Mouse (Mus musculus): ENCODE data around the gene Dysf. TPM values are rescaled to one million over a fixed set of nuclear protein-coding genes. Genes with fewer than 3 reads are reported as not detected.

The Dysf gene
- polyA plus RNA-seq, 1 experiment, result 21.9 TPM

- H3K4me3 ChIP-seq (replicated peaks; ENCODE audit: extremely low read depth, low read depth, low read length), result no peak overlapping the region
- TF ChIP-seq CTCF (IDR thresholded peaks at IDR 0.05; ENCODE audit: insufficient read depth, low read length) (no peak), POLR2A (IDR thresholded peaks at IDR 0.05; ENCODE audit: borderline replicate concordance, extremely low read depth, low read depth, low read length) (no peak)
- no peaks in the 10 kb centered on the region; the same call in 1 of the 2 replicates for H3K4me1 ChIP-seq (ENCODE audit: control insufficient read depth, insufficient read depth, low read length)
- DNase-seq, result no peak
- WGBS, result 52% methylated on average over 15 of the region's 15 CpGs
These were observed 93.6 kb downstream of the Dysf start for GRCm38 (mm10) chr6:84102002-84102401.

GRCm38 (mm10) chr6:84105148-84106022 lies 97.0 kb downstream of the Dysf start:
- Histone ChIP-seq H3K4me3 (replicated peaks; ENCODE audit: extremely low read depth, low read depth, low read length) (peak overlapping the region; percentile 26), H3K4me1 (ENCODE audit: control insufficient read depth, insufficient read depth, low read length) (no peaks in the 10 kb centered on the region; the same call in 1 of the 2 replicates)
- no peak for TF ChIP-seq POLR2A (IDR thresholded peaks at IDR 0.05; ENCODE audit: borderline replicate concordance, extremely low read depth, low read depth, low read length)
- no peak for TF ChIP-seq CTCF (IDR thresholded peaks at IDR 0.05; ENCODE audit: insufficient read depth, low read length)
- no peak for DNase-seq
- 4% methylated on average over 40 of the region's 40 CpGs for WGBS

GRCm38 (mm10) chr6:84106082-84106481 lies 97.7 kb downstream of the Dysf start:
- DNase-seq, result no peak
- H3K4me1 ChIP-seq (ENCODE audit: control insufficient read depth, insufficient read depth, low read length), result no peaks in the 10 kb centered on the region; the same call in 1 of the 2 replicates
- WGBS, result 37% methylated on average over 12 of the region's 12 CpGs
- no peak overlapping the region for H3K4me3 ChIP-seq (replicated peaks; ENCODE audit: extremely low read depth, low read depth, low read length)
- TF ChIP-seq CTCF (IDR thresholded peaks at IDR 0.05; ENCODE audit: insufficient read depth, low read length), result no peak
- no peak for TF ChIP-seq POLR2A (IDR thresholded peaks at IDR 0.05; ENCODE audit: borderline replicate concordance, extremely low read depth, low read depth, low read length)

- TF ChIP-seq POLR2A (IDR thresholded peaks at IDR 0.05; ENCODE audit: borderline replicate concordance, extremely low read depth, low read depth, low read length) (no peak), CTCF (IDR thresholded peaks at IDR 0.05; ENCODE audit: insufficient read depth, low read length) (no peak)
- no peak for DNase-seq
- Histone ChIP-seq H3K4me1 (ENCODE audit: control insufficient read depth, insufficient read depth, low read length) (no peaks in the 10 kb centered on the region; the same call in 1 of the 2 replicates), H3K4me3 (replicated peaks; ENCODE audit: extremely low read depth, low read depth, low read length) (no peak overlapping the region)
- WGBS, result 46% methylated on average over 6 of the region's 6 CpGs
These were observed 102.0 kb downstream of the Dysf start for GRCm38 (mm10) chr6:84110377-84110776.

- no peak for TF ChIP-seq CTCF (IDR thresholded peaks at IDR 0.05; ENCODE audit: insufficient read depth, low read length)
- no peak for TF ChIP-seq POLR2A (IDR thresholded peaks at IDR 0.05; ENCODE audit: borderline replicate concordance, extremely low read depth, low read depth, low read length)
- DNase-seq, result no peak
- 65% methylated on average over 11 of the region's 11 CpGs for WGBS
- Histone ChIP-seq H3K4me1 (ENCODE audit: control insufficient read depth, insufficient read depth, low read length) (no peaks in the 10 kb centered on the region), H3K4me3 (replicated peaks; ENCODE audit: extremely low read depth, low read depth, low read length) (no peak overlapping the region)
These were observed 102.7 kb downstream of the Dysf start for GRCm38 (mm10) chr6:84111106-84111505.

- Histone ChIP-seq H3K4me1 (ENCODE audit: control insufficient read depth, insufficient read depth, low read length) (no peaks in the 10 kb centered on the region), H3K4me3 (replicated peaks; ENCODE audit: extremely low read depth, low read depth, low read length) (no peak overlapping the region)
- TF ChIP-seq POLR2A (IDR thresholded peaks at IDR 0.05; ENCODE audit: borderline replicate concordance, extremely low read depth, low read depth, low read length), result no peak
- no peak for TF ChIP-seq CTCF (IDR thresholded peaks at IDR 0.05; ENCODE audit: insufficient read depth, low read length)
- 68% methylated on average over 24 of the region's 24 CpGs for whole genome bisulfite sequencing
- DNase-seq, result no peak
These were observed 111.5 kb downstream of the Dysf start for GRCm38 (mm10) chr6:84119731-84120530.

- no peak for DNase-seq
- TF ChIP-seq POLR2A (IDR thresholded peaks at IDR 0.05; ENCODE audit: borderline replicate concordance, extremely low read depth, low read depth, low read length) (no peak), CTCF (IDR thresholded peaks at IDR 0.05; ENCODE audit: insufficient read depth, low read length) (no peak)
- WGBS, result 88% methylated on average over 9 of the region's 9 CpGs
These were observed 116.2 kb downstream of the Dysf start for GRCm38 (mm10) chr6:84124609-84125008.

GRCm38 (mm10) chr6:84125101-84125500 lies 116.7 kb downstream of the Dysf start:
- no peak for DNase-seq
- H3K4me3 ChIP-seq (replicated peaks; ENCODE audit: extremely low read depth, low read depth, low read length), result no peak overlapping the region
- WGBS, result 62% methylated on average over 4 of the region's 4 CpGs
- H3K4me1 ChIP-seq (ENCODE audit: control insufficient read depth, insufficient read depth, low read length), result no peaks in the 10 kb centered on the region
- no peak for TF ChIP-seq POLR2A (IDR thresholded peaks at IDR 0.05; ENCODE audit: borderline replicate concordance, extremely low read depth, low read depth, low read length)
- TF ChIP-seq CTCF (IDR thresholded peaks at IDR 0.05; ENCODE audit: insufficient read depth, low read length), result no peak

More at GRCm38 (mm10) chr6:84124609-84125008, 116.2 kb downstream of the Dysf start:
- Histone ChIP-seq H3K4me3 (replicated peaks; ENCODE audit: extremely low read depth, low read depth, low read length) (no peak overlapping the region), H3K4me1 (ENCODE audit: control insufficient read depth, insufficient read depth, low read length) (no peaks in the 10 kb centered on the region)

GRCm38 (mm10) chr6:84128229-84128628 lies 119.8 kb downstream of the Dysf start:
- no peak for DNase-seq
- no peak for TF ChIP-seq CTCF (IDR thresholded peaks at IDR 0.05; ENCODE audit: insufficient read depth, low read length)
- no peak for TF ChIP-seq POLR2A (IDR thresholded peaks at IDR 0.05; ENCODE audit: borderline replicate concordance, extremely low read depth, low read depth, low read length)
- Histone ChIP-seq H3K4me3 (replicated peaks; ENCODE audit: extremely low read depth, low read depth, low read length) (no peak overlapping the region), H3K4me1 (ENCODE audit: control insufficient read depth, insufficient read depth, low read length) (no peaks in the 10 kb centered on the region)
- WGBS, result 92% methylated on average over 2 of the region's 2 CpGs
